Mouse (Mus musculus) liver, adult 2 months (tissue): ENCODE data around the gene Napsa.

Source experiments
- CTCF ChIP-seq: fragments of 200-500 bp; IDR thresholded peaks from 2 replicates; pipeline ENCODE4 v1.5.1; 2011; ENCODE audit warnings: low read depth, low read length, control low read depth
- POLR2A ChIP-seq: fragments of 200-500 bp; IDR thresholded peaks from 2 replicates; pipeline ENCODE4 v1.6.1; 2011; ENCODE audit warnings: low read length, control low read depth; ENCODE audit not compliant: insufficient read depth; ENCODE audit errors: extremely low read depth

GRCm38 (mm10) chr7:44614041-44614688 is 42.0 kb downstream of the Napsa start:
- TF ChIP-seq CTCF (no peak), POLR2A (no peak)
